Mouse (Mus musculus) regulatory T cell (primary cell): Measurements from ENCODE around the gene Vps53.
"Not testable (repeated sequence)": the region's sequence is repeated elsewhere in the genome, so short reads cannot be mapped to it uniquely, and the experiment has no call there.

ENCODE experiments used
- in situ Hi-C: fragments of 300-600 bp; cut with MboI, MseI; formaldehyde crosslinking; loops from one replicate; pipeline ENCODE4 v1.15.1; 2025; ENCODE audit warnings: high pct_unique_total_duplicates

The Vps53 gene

DNA sequence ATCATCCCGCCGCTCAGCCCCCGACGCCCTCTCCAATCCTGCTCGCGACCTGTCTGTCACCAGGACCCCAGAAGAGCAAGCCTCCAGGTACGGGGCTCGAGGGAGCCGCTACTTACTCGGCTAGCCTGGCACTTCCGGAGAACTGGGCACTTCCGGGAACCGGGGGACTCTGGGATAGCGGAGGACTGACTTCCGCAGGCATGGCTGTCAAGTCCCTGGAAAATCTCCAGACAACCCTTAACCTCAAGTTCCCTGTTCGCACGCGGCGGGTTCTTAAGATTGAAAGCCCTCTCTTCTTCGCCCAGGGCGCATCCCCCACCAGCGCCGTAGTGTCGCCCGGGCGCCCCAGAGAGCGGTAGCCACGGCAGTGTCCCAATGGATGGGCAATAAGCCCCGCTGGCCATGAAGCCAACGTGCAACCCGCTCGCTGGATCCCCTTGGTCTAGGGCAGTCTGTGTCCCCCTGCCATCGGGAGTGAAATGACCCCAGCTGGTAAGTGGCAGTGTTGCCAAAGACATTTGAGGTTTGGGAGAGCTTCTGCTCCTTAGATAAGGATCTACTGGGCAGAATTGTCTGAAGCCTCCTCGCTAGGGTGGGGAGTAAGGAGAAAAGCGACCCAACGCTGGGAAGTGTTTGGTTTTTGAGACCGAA is at the start of gene Vps53, which contains the start of gene Fam57a:
Gene Vps53 (minus strand): TSS at position 153 of the 651 bp plus-strand sequence.
Gene Fam57a (plus strand): TSS at position 177 of the 651 bp plus-strand sequence.
- in situ Hi-C loops = no loop called here

DNA sequence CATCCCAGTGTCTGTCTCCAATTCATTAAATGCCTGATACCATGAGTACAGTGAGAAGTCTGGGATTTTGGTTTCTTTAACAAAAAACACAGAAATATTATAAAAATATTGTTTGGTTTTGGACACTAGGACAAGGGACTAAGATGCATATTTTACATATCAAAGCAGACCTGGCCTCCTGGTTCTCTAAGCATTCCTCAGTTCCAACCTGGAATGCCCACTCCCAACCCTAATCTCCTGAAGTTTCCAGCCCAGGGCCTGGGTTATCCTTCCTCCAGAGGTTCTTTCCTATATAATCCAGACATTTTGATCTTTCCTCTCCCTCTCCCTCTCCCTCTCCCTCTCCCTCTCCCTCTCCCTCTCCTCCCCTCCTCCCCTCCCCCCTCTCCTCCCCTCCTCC is 45.6 kb upstream of the Vps53 start:
- in situ Hi-C loops = loop anchor here (10.0 kb wide), 1 partner anchor 860 kb away; no protein-coding TSS in a partner anchor

DNA sequence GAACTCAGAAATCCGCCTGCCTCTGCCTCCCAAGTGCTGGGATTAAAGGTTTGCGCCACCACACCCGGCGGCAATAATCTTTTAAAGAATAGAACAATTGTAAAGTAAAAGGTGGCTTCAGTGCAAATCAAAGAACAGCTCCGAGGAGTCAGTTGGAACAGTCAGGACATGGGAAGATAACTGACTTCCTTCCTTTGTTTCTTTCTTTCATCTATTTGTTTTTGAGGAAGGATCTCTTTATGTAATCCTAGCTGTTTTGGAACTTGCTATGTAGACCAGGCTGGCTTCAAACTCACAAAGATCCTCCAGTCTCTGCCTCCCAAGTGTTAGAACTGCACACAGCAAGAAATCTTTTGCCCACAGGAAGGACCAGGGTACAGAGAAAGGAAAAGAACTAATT is 45.2 kb upstream of the Vps53 start:
- in situ Hi-C loops = loop anchor here (10.0 kb wide), 1 partner anchor 860 kb away; no protein-coding TSS in a partner anchor

DNA sequence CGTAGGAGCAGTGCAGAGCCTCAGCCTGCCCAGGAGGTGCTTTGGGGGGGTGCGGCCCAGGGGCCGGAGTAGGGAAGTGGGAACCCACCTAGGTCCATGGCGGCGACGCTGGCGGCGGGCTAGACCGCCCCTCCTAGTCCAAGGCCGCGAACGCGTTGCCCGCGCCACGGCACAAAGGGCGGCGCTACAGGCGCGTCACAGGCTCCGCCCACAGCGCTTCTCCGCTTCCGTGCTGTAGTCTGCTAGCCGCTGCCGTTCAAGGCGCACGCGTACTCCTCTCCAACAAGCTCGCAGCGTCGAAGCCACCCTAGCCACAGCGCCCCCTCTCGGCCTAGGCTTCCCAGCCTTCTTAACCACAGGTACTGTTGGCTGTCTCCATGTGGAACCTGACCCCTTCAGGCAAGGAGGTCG is 37.9 kb upstream of the Vps53 start, which contains the start of the genes Dbil5 and Gemin4:
Gene Dbil5 (plus strand): TSS at position 219 of the 411 bp plus-strand sequence.
Gene Gemin4 (minus strand): TSS at position 275 of the 411 bp plus-strand sequence.
- in situ Hi-C loops = no loop called here

DNA sequence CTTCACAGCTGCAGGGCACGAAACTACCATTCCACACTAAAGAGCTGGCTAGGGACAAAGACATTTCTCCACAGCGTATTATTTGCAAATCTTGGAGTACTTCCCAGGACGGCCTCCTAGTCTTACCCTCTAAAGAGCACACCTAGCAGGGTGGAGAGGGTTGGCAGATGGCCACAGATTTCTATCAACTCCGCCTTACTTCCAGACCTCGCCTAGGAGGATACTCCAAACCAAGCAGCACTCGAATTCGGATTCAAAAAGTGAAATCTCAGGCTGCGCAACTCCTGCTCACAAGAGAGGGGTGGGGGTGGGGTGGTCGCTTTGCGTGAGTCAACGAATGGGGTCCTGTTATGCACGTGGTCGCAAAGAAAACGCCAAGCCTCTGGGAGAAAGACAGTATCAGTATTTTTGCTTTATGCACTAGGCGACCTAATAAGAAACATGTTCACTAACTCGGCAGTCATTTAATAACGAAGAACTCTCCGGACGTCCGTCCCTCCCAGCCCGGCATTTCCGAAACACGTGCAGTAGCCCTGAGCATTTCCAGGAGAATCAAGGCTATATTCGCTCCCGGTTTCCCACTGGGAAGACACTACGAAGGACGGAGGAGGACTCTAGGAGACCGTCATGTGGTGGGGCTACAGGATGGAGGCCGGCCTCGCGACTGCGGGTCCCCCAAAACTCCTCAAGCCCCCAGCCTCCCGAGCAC is 37.4 kb upstream of the Vps53 start:
- in situ Hi-C loops = no loop called here

DNA sequence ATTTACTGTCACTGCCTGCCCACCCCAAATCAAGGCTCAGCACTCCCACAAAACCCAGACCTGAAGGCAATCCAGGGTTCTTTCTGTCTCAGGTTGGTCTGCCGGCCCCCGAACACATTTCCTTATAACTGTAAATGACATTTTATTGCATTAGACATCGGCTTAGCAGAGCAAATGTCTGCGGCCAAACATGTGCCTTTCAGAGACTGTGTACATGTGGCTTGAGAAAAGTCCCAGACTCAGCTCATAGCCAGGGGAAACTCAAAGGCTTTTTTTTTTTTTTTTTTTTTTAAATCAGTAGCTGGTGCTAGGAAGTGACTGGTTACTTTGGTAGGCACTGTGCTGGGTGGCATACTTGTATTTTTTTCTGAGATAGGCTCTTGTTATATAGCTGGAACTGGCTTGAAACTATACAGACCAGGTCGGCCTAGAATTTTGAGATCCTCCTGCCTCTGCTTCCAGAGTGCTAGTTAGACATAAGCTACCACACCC is 36.6 kb upstream of the Vps53 start:
- in situ Hi-C loops = no loop called here

DNA sequence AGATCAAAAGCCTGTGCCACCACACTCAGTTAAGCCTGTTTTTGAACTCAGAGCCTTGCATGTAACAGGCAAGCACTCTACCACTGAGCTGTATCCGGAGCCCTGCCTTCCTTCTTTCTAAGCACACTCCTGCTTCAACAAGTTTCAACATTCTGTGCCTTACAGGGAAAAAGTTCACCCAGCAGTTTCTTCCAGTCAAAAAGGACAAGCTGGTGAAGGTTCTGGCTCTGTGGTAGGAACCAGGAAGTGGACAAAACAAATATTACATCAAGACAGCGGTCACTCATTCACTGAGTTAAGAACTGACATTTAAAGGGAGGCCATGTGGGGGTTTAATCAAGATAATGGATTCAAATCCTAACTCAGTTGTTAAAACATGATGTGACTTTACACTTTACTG is 35.6 kb upstream of the Vps53 start:
- in situ Hi-C loops = no loop called here

DNA sequence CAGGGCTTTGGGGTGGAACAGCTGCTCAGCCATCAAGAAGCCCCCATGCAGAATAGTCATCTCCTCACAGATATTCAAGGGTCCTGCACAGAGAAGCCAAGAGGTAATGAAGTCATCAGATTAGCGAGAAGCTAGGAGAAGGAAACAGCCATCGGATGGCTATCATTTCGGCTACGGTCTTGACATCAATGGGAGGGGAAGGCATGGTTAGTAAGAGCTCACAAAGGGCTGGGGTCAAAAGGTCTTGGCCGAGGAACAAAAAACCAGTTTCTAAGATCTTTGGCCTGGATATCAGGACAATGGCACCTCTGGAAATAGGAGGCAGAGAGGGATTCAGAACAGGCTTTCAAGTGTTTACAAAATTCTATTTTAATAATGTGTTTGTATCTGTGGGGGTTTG is 34.4 kb upstream of the Vps53 start:
- in situ Hi-C loops = no loop called here

DNA sequence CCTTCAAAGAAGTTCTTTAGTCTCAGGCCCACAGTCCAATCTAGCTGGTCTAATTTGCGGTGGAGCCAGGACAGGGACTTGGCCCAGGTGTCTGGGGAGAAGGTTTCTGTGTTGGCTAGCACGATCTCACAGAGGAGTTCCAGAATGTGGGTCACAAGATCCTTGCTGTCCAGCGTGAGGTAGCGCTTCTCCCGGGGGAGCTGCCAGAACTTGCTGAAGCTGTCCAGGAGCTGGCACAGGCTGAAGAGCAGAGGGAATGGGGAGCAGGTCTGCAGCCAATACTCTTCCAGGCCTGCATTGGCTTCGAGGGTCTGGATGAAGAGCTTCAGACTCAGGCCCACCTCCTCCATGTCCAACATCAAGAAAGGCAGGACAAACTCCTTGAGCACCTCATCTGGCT is 32.1 kb upstream of the Vps53 start:
- in situ Hi-C loops = not testable (repeated sequence)

DNA sequence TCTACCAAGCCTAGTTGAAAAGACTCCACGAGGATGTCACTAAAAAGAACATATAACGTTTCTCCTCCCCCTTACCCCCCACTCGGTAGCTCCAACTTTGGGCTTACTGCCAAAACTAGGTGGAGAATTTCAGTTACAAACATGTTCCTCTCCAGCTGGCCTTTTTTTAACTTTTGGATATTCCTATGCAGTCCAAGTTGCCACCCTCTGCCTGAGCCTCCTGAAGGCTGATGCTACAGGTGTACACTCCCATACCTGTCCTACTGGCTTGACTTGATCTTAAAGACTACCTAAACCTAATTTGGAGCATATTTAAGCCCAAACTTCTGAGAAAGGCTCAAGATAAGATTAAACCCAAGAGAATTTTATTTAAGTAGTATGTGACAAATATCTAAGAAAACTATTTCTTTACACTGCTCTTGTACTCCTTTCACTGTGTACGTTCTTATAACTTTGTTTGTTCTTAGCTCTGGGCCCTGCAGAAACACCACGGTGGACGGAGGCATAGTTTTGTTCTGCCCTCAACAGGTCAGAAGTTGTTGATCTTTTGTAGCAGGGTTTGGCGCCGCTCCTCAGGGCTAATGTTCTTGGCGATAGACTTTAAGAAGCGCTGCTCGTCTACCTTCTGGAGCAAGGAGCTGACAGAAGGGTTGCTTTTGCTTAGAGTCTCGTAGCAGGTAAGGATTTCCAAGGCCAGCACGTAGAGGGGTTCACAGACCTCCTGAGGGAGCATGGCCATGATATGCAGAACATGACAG is 31.0 kb upstream of the Vps53 start:
- in situ Hi-C loops = no loop called here

DNA sequence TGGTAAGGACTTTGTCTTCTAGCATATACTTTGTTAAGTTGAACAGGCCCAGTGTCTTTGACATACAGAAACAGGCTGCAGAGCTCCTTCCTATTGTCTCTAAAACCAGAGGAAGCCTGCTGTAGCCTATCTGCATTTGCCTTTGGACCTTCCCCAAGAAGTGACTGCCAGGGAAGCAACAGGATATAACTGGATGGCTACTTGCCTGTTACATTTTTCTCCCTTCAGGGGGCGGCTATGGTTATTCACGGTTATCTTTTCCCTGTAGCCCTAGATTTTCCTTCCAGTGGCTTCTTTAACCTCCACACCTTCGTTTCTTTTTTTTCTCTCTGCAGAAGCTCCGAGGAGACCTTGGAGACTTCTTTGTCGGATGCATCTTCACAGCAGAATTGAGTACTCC is 27.3 kb upstream of the Vps53 start:
- in situ Hi-C loops = no loop called here

DNA sequence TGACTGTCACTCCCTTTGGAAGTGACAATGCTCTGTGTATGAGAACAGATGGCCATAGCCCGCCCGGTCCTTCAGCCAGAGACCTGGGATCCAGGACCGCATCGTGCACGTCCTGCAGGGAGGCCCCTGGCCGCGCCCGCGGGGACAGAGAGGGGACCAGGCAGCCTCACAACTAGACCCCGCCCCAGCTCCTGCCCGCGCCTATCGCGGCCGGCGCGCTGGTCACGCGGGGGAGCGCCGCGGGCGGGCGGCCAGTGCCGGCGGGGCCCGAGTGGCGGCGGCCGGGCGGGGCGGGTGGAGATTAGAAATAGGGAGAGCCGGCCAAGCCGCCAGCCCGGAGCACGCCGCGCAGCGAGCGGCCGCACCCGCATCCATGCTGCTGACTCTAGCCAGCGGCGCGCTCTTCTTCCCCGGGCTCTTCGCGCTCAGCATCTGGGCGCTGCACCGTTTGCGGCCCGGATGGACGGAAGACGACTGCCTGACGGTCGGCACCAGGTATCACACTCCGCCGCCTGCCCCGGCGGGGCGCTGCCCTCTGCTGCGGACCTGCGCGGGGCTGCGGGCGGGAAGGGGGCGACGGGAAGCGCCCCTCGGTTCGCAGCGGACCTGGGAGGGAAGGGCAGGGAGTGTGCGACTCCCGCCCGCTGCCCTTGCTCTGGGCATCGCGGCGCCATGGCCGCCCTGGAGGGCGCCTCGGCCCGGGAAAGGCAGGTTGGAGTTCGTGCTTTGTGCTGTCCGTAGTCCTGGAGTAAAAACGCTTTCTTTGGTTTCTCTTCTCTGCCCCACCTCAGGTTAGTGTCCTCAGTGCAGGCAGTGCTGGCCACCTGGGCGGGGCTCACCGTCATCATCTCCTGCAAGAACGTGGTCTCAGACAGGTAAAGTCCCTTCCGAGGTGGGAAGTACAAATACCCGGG is 22.6 kb upstream of the Vps53 start:
- in situ Hi-C loops = no loop called here

DNA sequence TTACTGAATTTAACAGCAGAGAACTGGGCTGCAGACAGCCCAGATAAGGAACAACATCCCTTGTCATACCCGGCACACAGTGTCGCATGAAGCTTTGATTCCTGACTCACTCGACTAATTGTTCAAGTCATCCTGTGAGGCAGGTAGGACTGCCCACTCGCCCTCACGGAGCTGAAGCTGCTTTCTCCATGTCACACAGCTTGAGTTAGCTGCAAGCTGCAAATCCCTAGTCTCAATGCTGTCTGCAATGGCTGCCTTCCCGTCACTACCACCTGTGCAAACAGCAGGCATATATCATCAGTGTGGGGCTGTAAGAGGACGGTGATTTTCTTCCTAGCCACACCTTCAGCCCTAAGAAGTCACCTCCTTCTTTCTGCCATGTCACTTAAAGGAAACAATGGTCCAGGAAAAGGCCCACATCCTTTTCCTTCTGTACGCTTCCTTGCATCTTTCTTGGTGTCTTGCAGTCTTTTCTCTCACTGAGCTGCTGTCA is 17.6 kb upstream of the Vps53 start:
- in situ Hi-C loops = no loop called here

DNA sequence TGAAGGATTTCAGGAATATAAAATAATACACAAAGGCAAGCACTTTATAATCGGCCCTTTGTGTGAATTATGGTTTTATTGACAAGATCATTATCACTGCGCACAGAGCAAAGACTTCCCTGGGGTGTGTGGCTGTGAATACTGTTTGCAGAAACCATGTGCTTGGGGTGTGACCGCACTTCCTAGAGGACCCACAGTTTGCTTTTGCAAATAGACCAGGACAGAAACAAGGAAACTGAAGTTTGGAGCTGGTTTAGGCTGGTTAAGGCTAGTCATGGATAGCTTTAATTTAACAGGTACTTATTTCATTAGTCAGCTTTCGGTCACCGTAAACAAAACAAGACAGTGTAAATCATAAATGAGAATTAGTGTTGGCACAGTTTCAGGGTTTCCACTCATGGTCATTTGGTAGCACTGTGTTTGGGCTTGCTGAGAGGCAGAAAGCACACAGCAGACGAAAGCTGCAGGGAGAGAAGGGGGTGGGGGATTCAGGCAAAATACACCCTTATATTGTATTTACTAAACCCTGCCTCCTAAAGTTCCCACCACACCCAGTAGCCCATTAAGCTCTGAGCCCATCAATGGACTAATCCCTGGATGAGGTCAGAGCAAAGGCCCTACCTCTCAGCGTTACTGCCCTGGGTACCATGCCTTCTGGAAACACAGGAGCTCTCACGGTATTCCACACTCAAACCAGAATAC is 17.0 kb upstream of the Vps53 start:
- in situ Hi-C loops = no loop called here

DNA sequence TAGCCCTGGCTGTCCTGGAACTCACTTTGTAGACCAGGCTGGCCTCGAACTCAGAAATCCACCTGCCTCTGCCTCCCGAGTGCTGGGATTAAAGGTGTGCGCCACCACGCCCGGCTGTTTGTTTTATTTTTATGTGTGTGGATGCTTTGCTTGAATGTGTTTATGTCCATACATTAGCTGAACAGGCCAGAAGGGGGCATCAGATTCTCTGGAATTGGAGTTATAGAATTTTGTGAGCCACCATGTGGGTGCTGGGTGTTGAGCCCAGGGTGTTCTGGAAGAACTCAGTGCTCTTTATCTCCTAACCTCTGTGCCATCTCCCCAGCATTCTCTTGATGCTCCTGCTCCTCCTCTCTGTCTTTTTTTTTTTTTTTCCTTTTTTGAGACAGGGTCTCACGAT is 7.5 kb upstream of the Vps53 start:
- in situ Hi-C loops = no loop called here

DNA sequence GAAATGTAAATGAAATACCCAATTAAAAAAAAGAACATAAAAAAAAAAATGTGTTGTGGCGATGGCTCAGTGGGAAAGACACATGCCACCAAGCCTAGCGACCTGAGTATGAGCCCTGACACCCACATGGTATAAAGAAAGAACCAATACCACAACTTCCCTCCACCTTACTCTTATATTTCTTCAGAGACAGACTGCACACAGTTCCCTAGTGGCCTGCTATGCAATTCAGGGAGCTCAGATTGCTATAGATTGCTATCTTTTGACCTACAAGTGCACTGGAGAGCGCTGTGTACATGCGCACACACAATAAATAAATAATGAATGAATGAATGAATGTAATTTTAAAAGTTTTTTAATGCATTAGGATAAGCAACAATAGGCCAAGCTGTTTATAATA is 4.3 kb upstream of the Vps53 start:
- in situ Hi-C loops = no loop called here

DNA sequence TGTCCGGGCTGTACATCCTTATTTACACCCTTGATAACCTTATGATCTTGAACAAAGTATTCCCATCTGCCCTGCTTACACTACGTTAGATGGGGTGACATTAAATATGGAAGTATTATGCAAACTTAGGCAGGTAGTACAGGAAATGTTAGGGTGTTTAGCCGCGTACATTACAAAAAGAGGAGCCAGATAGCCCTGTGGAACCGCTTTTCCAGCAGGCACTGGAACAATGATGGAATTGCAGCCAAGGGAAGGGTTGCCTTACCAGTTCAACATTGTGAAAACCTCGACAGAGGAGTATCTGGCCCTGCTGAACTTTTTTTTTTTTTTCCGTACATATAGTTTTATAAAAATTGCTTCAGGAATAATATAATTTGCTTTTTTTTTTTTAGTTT is 696 bp upstream of the Vps53 start:
- in situ Hi-C loops = no loop called here

DNA sequence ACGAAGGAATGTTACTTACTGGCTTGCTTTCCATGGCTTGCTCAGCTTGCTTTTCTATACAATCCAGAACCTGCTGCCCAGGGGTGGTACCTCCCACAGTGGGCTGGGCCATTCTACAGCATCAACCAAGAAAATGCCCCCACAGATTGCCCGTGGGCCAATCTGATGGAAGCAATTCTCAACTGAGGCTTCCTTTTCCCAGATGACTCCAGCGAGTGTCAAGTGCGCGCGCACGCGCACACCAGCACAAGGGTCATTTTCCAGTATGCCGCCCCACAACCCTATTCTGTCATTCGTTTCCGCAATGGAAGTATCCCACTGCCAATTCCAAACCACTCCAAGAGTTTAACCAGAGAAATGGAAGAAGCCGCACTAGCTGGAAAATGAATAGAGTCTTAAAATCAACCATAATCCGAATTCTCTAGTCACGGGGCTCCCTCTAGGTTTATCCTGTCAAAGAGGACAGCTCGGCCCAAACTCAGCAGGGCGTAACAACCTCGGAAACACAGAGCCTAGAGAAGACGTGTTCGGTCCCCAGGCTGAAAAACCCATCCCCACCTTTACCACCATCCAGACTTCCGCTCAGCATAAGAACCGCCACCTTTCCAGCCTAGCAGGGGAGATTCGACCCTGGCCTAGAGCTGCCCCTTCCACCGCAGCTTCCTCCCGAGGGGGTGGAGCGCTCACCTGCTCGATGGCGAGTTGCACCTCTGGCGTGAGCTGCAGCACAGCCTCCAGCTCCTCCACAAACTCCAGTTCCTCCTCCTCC is 537 bp downstream of the Vps53 start:
- in situ Hi-C loops = no loop called here

DNA sequence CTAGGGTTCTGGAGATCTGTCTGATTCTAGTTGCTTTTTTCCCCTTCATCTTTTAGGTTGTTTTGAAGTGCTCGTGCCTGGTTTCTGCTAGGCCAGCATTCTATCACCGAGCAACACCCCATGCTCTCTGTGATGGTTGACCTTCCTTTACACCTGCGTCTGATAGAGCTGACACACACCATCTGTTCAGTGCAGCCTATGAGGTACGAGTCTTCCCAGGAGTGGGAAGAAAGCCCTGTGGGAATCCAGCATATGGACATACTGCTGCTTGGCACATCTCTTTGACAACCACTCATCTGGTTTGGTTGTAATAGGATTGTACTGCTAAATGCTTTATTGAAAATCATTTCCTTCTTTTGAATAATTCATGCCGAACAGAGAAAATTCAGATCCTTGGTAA is 9.2 kb downstream of the Vps53 start:
- in situ Hi-C loops = loop anchor here (5.0 kb wide), 1 partner anchor 83 kb away; no protein-coding TSS in a partner anchor
